Mouse (Mus musculus) kidney, adult 9 months (tissue): ENCODE data around the gene Gm21778.
"Not testable (repeated sequence)": the region's sequence is repeated elsewhere in the genome, so short reads cannot be mapped to it uniquely, and the experiment has no call there.

ENCODE experiments used
- DNase-seq: peaks from one replicate; pipeline ENCODE4 v3.0.0; 2022

Gene Gm21778

GRCm38 (mm10) chrY:5942160-5942559 is at the start of gene Gm21778:
Gene Gm21778, plus strand, starts transcription at chrY:5942460.
- DNase-seq: not testable (repeated sequence)
